Mouse (Mus musculus) intestine, postnatal 0 days (tissue): Measurements from ENCODE around the gene BC107364. TPM values are rescaled to one million over a fixed set of nuclear protein-coding genes. Genes with fewer than 3 reads are reported as not detected.
"Not testable (repeated sequence)": the region's sequence is repeated elsewhere in the genome, so short reads cannot be mapped to it uniquely, and the experiment has no call there.

ENCODE experiments used
- ATAC-seq: fragments of 200-750 bp; cut with Nextera tagmentation; 2 replicates; pipeline ENCODE4 v1.8.0; 2017; ENCODE audit warnings: mild to moderate bottlenecking, moderate TSS enrichment, moderate library complexity
- H3K27ac ChIP-seq: fragments of 300-500 bp; sonication (generic); 2 replicates; pipeline ENCODE4 v1.5.1; 2014; ENCODE audit warnings: mild to moderate bottlenecking, low read depth, low read length, moderate library complexity
- H3K27me3 ChIP-seq: fragments of 300-500 bp; sonication (generic); replicated peaks from 2 replicates; pipeline ENCODE4 v1.6.1; 2014; ENCODE audit warnings: low read length, mixed read lengths; ENCODE audit not compliant: control insufficient read depth, insufficient read depth
- H3K36me3 ChIP-seq: fragments of 300-500 bp; sonication (generic); 2 replicates; pipeline ENCODE4 v1.6.1; 2014; ENCODE audit warnings: mild to moderate bottlenecking, moderate library complexity; ENCODE audit not compliant: control insufficient read depth, insufficient read depth
- H3K4me1 ChIP-seq: fragments of 300-500 bp; sonication (generic); replicated peaks from 2 replicates; pipeline ENCODE4 v1.6.1; 2014; ENCODE audit warnings: antibody characterized with exemption, low read length, mixed read lengths; ENCODE audit not compliant: control insufficient read depth, insufficient read depth
- H3K4me2 ChIP-seq: fragments of 300-500 bp; sonication (generic); replicated peaks from 2 replicates; pipeline ENCODE4 v1.6.1; 2014; ENCODE audit warnings: low read depth, mild to moderate bottlenecking, moderate library complexity
- H3K4me3 ChIP-seq: fragments of 300-500 bp; sonication (generic); 2 replicates; pipeline ENCODE4 v1.5.1; 2014; ENCODE audit warnings: low read depth, low read length
- H3K9ac ChIP-seq: fragments of 300-500 bp; sonication (generic); 2 replicates; pipeline ENCODE4 v1.6.1; 2014; ENCODE audit warnings: mild to moderate bottlenecking, low read depth, low read length
- H3K9me3 ChIP-seq: fragments of 300-500 bp; sonication (generic); 2 replicates; pipeline ENCODE4 v1.6.1; 2016; ENCODE audit warnings: mixed run types; ENCODE audit not compliant: control insufficient read depth
- CTCF ChIP-seq: sonication (generic); IDR thresholded peaks from 2 replicates; pipeline ENCODE4 v1.5.1; 2016; ENCODE audit warnings: low read depth, mild to moderate bottlenecking, control low read depth, antibody characterized with exemption, moderate library complexity
- WGBS: fragments of 180-500 bp; shearing (Covaris S2); extraction: QIAGEN DNeasy Blood & Tissue Kit; methylation state at CpG from one replicate; pipeline ENCODE4 v1.1.7; 2014; 5-methylcytosine and 5-hydroxymethylcytosine counted together
- polyA plus RNA-seq: library from polyadenylated mRNA; unstranded; fragments of >200 nt; fragmentation: Nextera tagmentation; extraction: Ambion mirVana; gene quantifications from 2 replicates; pipeline ENCODE4 v1.2.1, GENCODE M21; 2015

BC107364 gene
- polyA plus RNA-seq, 1 experiment from 2014 or later = 0.56 TPM

DNA sequence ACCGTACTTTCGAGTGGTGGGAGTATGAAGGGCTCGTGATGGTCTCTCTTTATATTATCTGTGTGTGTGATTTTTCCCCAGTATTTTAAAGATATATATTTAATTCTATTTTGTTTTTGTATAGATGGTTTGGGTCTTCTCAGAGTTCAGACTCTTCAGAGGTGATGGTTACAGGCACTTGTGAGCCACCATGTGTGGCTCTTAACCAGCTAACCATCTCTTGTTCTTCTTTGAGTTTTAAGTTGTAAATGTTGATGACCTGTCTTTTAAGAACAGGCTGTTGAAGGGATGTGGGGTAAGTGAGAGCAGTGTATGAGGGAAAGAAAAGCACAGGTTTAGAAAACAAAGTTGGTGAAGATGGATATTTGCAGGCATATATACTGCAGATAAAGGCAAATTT lies 42.8 kb upstream of the BC107364 start:
- no peaks in the 10 kb centered on the region for H3K27me3 ChIP-seq
- no peak overlapping the region for H3K4me3 ChIP-seq
- H3K4me1 ChIP-seq = no peaks in the 10 kb centered on the region; the same call in 1 of the 2 replicates
- H3K27ac ChIP-seq = no peak overlapping the region
- 98% methylated on average over 3 of the region's 3 CpGs for WGBS
- ATAC-seq = no peak
- no peaks in the 10 kb centered on the region for H3K9me3 ChIP-seq
- no peak for TF ChIP-seq CTCF
- H3K9ac ChIP-seq = no peak overlapping the region
- no peaks in the 10 kb centered on the region for H3K36me3 ChIP-seq
- H3K4me2 ChIP-seq = no peak overlapping the region

DNA sequence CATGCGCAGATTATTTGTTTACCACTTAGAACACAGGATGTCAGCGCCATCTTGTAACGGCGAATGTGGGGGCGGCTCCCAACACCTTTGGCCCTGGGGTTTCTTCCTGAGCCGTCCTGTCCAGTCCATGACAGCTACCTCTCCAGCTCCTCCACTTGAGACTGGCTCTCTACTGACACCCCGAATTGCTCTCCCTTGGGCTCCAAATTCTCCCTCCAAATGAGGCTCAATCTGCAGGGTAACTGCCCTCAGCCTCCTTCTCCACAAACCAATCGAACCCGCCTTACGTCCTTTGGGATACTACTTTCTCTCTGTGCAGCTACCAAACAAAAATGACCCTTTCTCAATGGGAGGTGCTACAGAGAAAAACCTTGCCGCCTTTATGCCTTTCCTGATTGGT lies 42.4 kb upstream of the BC107364 start:
- not testable (repeated sequence) for H3K9me3 ChIP-seq, H3K36me3 ChIP-seq, H3K27ac ChIP-seq, H3K9ac ChIP-seq, H3K4me2 ChIP-seq, ATAC-seq, H3K4me1 ChIP-seq, H3K27me3 ChIP-seq, H3K4me3 ChIP-seq
- 100% methylated on average over 5 of the region's 11 CpGs for WGBS

DNA sequence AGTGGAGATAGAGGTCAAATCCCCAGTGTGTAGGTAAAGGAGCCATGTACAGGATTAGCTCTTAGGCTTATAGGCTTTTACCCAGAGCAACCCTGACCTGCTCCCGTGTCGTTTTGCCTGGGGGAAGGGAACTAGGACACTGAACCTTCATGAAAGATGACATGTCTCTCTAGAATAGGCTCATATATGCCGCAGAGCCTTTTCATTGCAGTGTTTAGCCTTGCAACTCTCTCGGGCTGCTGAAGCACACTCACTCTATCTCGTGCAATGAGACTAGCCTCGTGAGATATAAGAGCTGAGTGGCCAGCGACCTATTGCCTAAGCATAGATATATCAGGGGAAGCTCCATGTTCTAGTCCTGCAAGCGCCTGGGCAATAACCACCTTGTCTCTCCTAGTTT lies 37.5 kb upstream of the BC107364 start:
- not testable (repeated sequence) for H3K4me2 ChIP-seq, H3K27ac ChIP-seq, H3K4me3 ChIP-seq, H3K9me3 ChIP-seq, ATAC-seq, H3K9ac ChIP-seq, H3K27me3 ChIP-seq, H3K36me3 ChIP-seq, H3K4me1 ChIP-seq
- WGBS = 61% methylated on average over 5 of the region's 8 CpGs

DNA sequence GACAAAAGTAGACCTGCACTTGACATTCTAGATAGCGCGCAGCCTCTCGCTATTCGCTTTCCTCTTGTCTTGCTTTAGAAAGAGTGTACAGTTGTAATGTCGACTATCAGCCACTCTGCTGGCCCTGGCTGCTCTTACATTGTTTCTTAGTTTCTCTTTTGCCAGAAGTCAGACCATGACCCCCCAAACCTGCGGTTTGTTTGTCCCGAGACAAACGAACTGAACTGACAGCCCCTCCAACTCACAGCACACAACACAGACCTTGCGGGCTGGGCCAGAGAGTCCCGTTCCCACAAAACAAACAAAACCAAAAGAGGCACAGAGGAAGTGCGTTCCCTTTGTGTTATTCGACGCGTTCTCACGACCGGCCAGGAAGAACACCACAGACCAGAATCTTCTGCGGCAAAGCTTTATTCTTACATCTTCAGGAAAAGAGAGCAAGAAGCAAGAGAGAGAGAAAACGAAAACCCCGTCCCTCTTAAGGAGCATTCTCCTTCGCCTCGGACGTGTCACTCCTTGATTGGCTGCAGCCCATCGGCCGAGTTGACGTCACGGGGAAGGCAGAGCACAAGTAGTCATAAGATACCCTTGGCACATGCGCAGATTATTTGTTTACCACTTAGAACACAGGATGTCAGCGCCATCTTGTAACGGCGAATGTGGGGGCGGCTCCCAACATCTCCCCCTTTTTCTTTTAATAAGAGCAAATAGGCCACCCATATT lies 37.0 kb upstream of the BC107364 start:
- not testable (repeated sequence) for H3K27me3 ChIP-seq, H3K36me3 ChIP-seq, H3K9me3 ChIP-seq, H3K4me2 ChIP-seq, H3K9ac ChIP-seq, H3K27ac ChIP-seq, H3K4me1 ChIP-seq, H3K4me3 ChIP-seq
- 0% methylated on average over 9 of the region's 31 CpGs for WGBS
- peak; percentile 72 for ATAC-seq

DNA sequence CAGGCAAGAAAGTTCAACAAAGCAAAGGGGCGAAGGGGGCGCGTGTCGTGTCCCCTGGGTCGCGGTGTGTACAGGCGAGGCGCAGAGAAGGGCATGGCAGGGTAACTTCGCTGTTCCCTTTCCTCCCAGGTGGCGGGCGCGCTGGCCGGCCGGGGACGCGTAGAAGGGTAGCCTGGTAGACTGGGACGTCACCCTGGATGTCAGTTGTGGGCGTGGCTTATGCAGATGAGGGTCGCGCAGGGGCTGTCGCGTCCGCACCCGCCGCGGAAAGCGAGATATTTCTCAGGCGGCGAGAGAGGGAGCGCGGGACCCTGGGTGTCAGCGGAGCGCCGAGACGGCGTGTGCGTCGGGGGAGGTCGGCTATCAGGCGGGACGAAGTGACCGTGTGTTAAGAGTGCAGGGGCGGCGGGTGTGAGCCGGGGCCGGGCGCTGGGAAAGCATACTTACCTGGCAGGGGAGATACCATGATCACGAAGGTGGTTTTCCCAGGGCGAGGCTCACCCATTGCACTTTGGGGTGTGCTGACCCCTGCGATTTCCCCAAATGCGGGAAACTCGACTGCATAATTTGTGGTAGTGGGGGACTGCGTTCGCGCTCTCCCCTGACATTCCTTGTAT lies 36.3 kb upstream of the BC107364 start:
- H3K9me3 ChIP-seq, H3K36me3 ChIP-seq, H3K27me3 ChIP-seq, H3K4me1 ChIP-seq, H3K9ac ChIP-seq: not testable (repeated sequence)
- ATAC-seq = peak; percentile 73
- Histone ChIP-seq H3K4me3 (peak overlapping the region; percentile 31), H3K27ac (peak overlapping the region; percentile 82), H3K4me2 (peak overlapping the region; percentile 57)
- WGBS = no CpG with 5 or more reads among the region's 55 CpGs

DNA sequence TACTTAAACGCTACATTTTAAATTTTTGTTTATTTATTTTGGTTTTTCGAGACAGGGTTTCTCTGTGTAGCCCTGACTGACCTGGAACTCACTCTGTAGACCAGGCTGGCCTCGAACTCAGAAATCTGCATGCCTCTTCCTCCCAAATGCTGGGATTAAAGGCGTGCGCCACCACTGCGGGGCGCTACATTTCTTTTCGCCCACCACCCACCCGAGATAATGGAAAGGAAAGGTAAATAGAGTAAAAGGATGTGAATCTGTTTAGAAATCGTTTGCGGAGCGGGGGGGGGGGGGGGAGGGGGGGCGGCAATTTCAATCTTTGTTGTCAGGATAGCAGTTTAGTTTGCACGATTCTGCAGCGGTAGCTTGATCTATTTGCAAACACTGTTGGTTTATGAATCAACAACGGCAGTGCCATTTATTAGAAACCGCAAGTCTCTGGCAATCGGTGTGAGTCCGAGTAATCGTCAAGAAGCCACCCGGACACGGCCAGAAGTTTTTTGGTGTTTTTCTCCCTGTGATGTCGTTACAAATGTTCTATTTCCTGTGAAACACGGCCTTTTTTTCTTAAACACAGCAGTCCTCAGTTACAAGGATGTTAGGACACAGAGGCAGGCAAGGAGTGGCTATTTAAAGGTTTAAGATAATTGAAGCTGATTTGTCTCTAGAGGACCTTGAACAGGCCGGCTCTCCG lies 35.6 kb upstream of the BC107364 start:
- Histone ChIP-seq H3K9me3 (no peaks in the 10 kb centered on the region), H3K9ac (no peak overlapping the region; the same call in 1 of the 2 replicates)
- no peak for ATAC-seq

DNA sequence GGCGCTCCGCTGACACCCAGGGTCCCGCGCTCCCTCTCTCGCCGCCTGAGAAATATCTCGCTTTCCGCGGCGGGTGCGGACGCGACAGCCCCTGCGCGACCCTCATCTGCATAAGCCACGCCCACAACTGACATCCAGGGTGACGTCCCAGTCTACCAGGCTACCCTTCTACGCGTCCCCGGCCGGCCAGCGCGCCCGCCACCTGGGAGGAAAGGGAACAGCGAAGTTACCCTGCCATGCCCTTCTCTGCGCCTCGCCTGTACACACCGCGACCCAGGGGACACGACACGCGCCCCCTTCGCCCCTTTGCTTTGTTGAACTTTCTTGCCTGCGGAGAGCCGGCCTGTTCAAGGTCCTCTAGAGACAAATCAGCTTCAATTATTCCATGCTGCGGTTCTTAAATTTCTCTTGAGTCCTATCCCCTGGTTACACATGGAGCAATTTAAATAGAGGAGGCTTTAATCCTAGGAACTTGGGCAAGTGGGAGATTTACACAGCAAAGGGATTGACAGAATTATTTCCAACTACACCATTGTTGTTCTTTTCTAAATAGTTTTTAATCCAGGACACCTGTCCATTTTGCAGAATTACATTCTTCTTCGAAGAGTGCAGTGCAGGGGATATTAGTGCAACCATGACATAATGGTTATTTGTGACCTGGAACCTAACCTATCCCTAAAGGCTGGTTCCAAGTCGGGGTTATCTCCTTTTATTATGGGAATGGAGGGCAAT lies 34.9 kb upstream of the BC107364 start:
- not testable (repeated sequence) for H3K27me3 ChIP-seq, H3K9ac ChIP-seq, H3K4me1 ChIP-seq, H3K27ac ChIP-seq, H3K9me3 ChIP-seq, H3K36me3 ChIP-seq
- 14% methylated on average over 5 of the region's 38 CpGs for WGBS
- peak; percentile 71 for ATAC-seq
- Histone ChIP-seq H3K4me3 (peak overlapping the region; percentile 31), H3K4me2 (peak overlapping the region; percentile 57)

More for the DNA sequence above, 35.6 kb upstream of the BC107364 start:
- Histone ChIP-seq H3K27ac (peak overlapping the region; percentile 82), H3K4me2 (peak overlapping the region; percentile 57), H3K4me1 (no peaks in the 10 kb centered on the region), H3K27me3 (no peaks in the 10 kb centered on the region), H3K36me3 (no peaks in the 10 kb centered on the region), H3K4me3 (peak overlapping the region; percentile 31)
- TF ChIP-seq CTCF = peak; percentile 58
- 4% methylated on average over 26 of the region's 26 CpGs for WGBS

DNA sequence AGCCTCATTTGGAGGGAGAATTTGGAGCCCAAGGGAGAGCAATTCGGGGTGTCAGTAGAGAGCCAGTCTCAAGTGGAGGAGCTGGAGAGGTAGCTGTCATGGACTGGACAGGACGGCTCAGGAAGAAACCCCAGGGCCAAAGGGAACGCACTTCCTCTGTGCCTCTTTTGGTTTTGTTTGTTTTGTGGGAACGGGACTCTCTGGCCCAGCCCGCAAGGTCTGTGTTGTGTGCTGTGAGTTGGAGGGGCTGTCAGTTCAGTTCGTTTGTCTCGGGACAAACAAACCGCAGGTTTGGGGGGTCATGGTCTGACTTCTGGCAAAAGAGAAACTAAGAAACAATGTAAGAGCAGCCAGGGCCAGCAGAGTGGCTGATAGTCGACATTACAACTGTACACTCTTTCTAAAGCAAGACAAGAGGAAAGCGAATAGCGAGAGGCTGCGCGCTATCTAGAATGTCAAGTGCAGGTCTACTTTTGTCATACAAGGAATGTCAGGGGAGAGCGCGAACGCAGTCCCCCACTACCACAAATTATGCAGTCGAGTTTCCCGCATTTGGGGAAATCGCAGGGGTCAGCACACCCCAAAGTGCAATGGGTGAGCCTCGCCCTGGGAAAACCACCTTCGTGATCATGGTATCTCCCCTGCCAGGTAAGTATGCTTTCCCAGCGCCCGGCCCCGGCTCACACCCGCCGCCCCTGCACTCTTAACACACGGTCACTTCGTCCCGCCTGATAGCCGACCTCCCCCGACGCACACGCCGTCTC lies 34.1 kb upstream of the BC107364 start:
- H3K4me3 ChIP-seq, H3K27me3 ChIP-seq, H3K9ac ChIP-seq, H3K4me1 ChIP-seq, H3K36me3 ChIP-seq, H3K27ac ChIP-seq, H3K4me2 ChIP-seq, H3K9me3 ChIP-seq: not testable (repeated sequence)
- 3% methylated on average over 4 of the region's 34 CpGs for WGBS
- ATAC-seq = peak; percentile 59
